Mouse (Mus musculus): Measurements from ENCODE around the gene Vasp.

- no peak for TF ChIP-seq TCF3 (IDR thresholded peaks at IDR 0.05; ENCODE audit: insufficient read length, low read depth)
- TF ChIP-seq CEBPB (IDR thresholded peaks at IDR 0.05; ENCODE audit: insufficient read depth, poor library complexity, severe bottlenecking) = no peak
- TF ChIP-seq POLR2A (IDR thresholded peaks at IDR 0.05; ENCODE audit: insufficient read length, low read depth) = no peak
- no peak for TF ChIP-seq POLR2AphosphoS2 (IDR thresholded peaks at IDR 0.05; ENCODE audit: insufficient read length, low read depth)
- TF ChIP-seq REST (IDR thresholded peaks at IDR 0.05; ENCODE audit: insufficient read depth, insufficient read length) = no peak
- TF ChIP-seq E2F4 (IDR thresholded peaks at IDR 0.05; ENCODE audit: insufficient read depth) = no peak
- TF ChIP-seq MAX (IDR thresholded peaks at IDR 0.05; ENCODE audit: low read depth) = no peak
- TF ChIP-seq TCF12 (IDR thresholded peaks at IDR 0.05; ENCODE audit: insufficient read depth, poor library complexity, severe bottlenecking) = no peak
- no peak for TF ChIP-seq MYOG (IDR thresholded peaks at IDR 0.05; ENCODE audit: control insufficient read depth in 1 of 3, insufficient read depth in 1 of 3, insufficient read length in 2 of 3, low read depth in 2 of 3)
- TF ChIP-seq MYOD1 (IDR thresholded peaks at IDR 0.05; ENCODE audit: control insufficient read depth in 1 of 3, insufficient read length in 2 of 3, low read depth in 2 of 3) = no peak
- no peak for TF ChIP-seq USF1 (IDR thresholded peaks at IDR 0.05; ENCODE audit: low read depth)
- TF ChIP-seq SRF (IDR thresholded peaks at IDR 0.05; ENCODE audit: control insufficient read depth, insufficient read length, low read depth) = no peak
Measured at GRCm38 (mm10) chr7:19235092-19235671, 36.4 kb downstream of the Vasp start.

Measured in myocyte (in vitro differentiated cells).